Mouse (Mus musculus) T-cell, adult 66 days (primary cell): ENCODE measurements around the gene Gm10959. TPM values are rescaled to one million over a fixed set of nuclear protein-coding genes. Genes with fewer than 3 reads are reported as not detected.

Source experiments
- total RNA-seq, 2 experiments: library from RNA; stranded (reverse); gene quantifications; 3 replicates in 1 of 2; 4 replicates in 1 of 2; pipeline ENCODE4 v1.2.4; 2023

Gene Gm10959
- total RNA-seq, result not detected

GRCm38 (mm10) chr3:122919260-122919659 is at the start of gene Gm10959:
TSS of gene Gm10959 (minus strand) at chr3:122919360.

GRCm38 (mm10) chr3:122924009-122924914 is 5.1 kb upstream of the Gm10959 start, which contains the start of gene 1810037I17Rik:
TSS of gene 1810037I17Rik (plus strand) at chr3:122924203.

DNA sequence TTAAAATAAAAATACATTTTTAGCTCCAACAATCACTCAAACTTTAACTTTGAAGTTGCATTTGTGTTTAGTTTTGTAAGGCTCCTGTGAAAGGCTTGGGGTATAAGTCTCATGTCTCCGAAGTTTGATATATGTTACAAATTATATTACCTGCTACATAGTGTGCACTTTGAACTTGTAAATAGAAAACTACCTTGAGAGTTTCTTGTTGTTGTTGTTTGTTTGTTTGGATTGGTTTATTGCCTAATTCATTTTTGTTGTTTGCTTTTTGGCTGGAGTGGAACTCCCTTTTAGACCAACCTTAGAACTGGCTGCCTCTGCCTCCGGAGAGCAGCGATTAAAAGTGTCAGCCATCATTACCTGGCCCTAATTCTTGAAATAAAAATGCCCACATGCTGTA is 24.4 kb downstream of the Gm10959 start, which contains the start of gene Fabp2:
TSS of gene Fabp2 (plus strand) at position 301 of the 400 bp plus-strand sequence.

Other genes starting within 250 kb of the Gm10959 start
- gene Pde5a, start 190.4 kb downstream of the Gm10959 start, total RNA-seq, result 1 to 10 TPM in 1 of 2 experiments, under 1 TPM in 1; 0.79 to 1.7 TPM
- gene Fabp2, start 24.3 kb downstream of the Gm10959 start, total RNA-seq, result not detected
- 10 to 100 TPM; 21.2 to 27.5 TPM for gene 1810037I17Rik, start 4.8 kb upstream of the Gm10959 start, total RNA-seq
- gene Usp53, start 65.2 kb upstream of the Gm10959 start, total RNA-seq, result 10 to 100 TPM; 32.9 to 44.1 TPM
- gene Myoz2, start 115.7 kb upstream of the Gm10959 start, total RNA-seq, result not detected